Mouse (Mus musculus) layer of hippocampus, adult 2 months (tissue): ENCODE measurements around the gene Chordc1. TPM values are rescaled to one million over a fixed set of nuclear protein-coding genes. Genes with fewer than 3 reads are reported as not detected.
"Not testable (repeated sequence)": the region's sequence is repeated elsewhere in the genome, so short reads cannot be mapped to it uniquely, and the experiment has no call there.

Experiments
- DNase-seq, 2 experiments: peaks; one replicate each; pipeline ENCODE4 v3.0.0; 2022; ENCODE audit warnings: low spot score in 2 of 2
- H3K27ac ChIP-seq: fragments of 200-600 bp; 2 replicates; pipeline ENCODE4 v1.8.1; 2022
- H3K4me3 ChIP-seq: fragments of 200-600 bp; 2 replicates; pipeline ENCODE4 v1.8.1; 2022; ENCODE audit warnings: mild to moderate bottlenecking
- CTCF ChIP-seq: fragments of 200-600 bp; conservative IDR thresholded peaks from 2 replicates; pipeline ENCODE4 v1.8.1; 2022; ENCODE audit warnings: antibody characterized with exemption, mild to moderate bottlenecking, moderate library complexity
- long read RNA-seq, 2 experiments: library from polyadenylated mRNA; stranded (forward); transcript quantifications; one replicate each; pipeline ENCODE4 v2.0.0; 2021; ENCODE audit warnings: borderline mapping rate in 2 of 2
- total RNA-seq, 2 experiments: library from RNA; stranded (reverse); gene quantifications; 2 replicates each; pipeline ENCODE4 v1.2.3; 2021

The Chordc1 gene
- 100 to 1,000 TPM; 104 to 109 TPM for total RNA-seq
- long read RNA-seq, experiment 1, full-length matches to known transcripts, result 60 of 74 reads
- long read RNA-seq, experiment 1, partial matches to known transcripts, result 1 of 74 reads
- long read RNA-seq, experiment 1, other reads (novel, unspliced or antisense), result 13 of 74 reads
- long read RNA-seq, experiment 2, full-length matches to known transcripts, result 79 of 109 reads
- long read RNA-seq, experiment 2, partial matches to known transcripts, result 5 of 109 reads
- long read RNA-seq, experiment 2, other reads (novel, unspliced or antisense), result 25 of 109 reads

DNA sequence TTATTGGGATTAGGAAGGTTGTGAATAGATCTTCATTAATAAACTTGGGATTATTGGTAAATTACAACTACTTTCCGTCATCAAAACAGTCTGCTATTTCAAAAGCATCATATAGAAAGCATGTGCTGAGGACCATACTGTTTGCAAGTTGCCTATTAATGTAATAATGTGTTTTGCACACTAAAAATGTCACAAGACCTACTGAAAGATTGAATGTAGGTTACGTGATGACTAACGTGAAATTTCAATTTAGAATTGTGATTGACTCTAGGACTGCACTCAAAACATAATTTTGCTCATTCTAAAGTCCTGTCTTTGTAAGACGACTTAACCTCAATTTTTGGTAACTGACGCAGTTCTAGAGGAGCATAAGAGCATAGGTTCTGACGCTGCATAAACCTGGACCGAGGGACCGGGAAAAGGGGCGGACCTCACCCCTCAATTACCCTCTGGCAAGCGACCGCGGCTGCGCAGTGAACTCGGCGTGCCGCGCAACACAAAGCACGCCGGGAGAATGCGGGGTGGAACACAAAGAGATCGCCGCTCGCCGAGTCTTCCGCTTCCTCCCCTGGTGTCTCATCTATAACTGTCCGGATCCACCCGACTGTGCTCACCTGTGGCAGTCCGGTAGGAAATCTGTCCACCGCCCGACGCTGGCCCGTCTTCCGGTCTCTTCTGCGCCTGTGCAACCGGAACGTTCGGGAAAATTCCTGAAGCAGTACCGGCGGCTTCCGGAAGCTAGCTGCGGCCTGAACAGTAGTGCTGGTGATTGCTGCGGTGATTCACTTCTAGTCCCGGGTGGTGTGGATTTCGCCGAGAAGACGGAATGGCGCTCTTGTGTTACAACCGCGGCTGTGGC, at the start of gene Chordc1:
Gene Chordc1 (plus strand): TSS at position 555 of the 859 bp plus-strand sequence.
- H3K4me3 ChIP-seq, result peak within 1 kb of the TSS; percentile 81
- DNase-seq, result peak; percentile 96
- H3K27ac ChIP-seq, result peak within 1 kb of the TSS; percentile 98
- peak; percentile 67 for TF ChIP-seq CTCF

- no peak overlapping the region for H3K4me3 ChIP-seq
- no peak for TF ChIP-seq CTCF
- no peak overlapping the region for H3K27ac ChIP-seq
- DNase-seq, result no peak
Observed at GRCm38 (mm10) chr9:18275901-18276300, 16.0 kb upstream of the Chordc1 start.

DNA sequence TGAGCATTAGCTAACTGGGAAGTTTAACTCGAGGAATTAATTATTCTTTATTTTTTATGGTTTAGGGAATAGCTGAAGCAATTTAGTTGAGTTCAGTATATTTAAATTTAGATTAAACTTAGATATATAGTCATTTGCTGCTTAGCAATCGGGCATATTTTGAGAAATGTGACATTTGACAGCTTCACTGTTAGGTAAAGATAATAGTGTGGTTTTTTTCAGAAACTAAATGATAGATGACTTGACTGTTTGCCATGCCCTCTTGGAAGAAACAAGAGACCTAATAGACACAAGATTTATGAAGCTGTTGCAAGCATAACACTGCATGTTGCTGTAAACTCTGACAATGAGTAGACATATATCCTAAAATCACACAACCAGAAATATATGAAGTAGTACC, 15.1 kb upstream of the Chordc1 start:
- no peak for DNase-seq
- no peak overlapping the region for H3K4me3 ChIP-seq
- no peak for TF ChIP-seq CTCF
- H3K27ac ChIP-seq, result no peak overlapping the region

- DNase-seq, result peak in 1 of 2 experiments; percentile 26
- Histone ChIP-seq H3K4me3 (no peak overlapping the region), H3K27ac (no peak overlapping the region)
- peak; percentile 79 for TF ChIP-seq CTCF
Observed at GRCm38 (mm10) chr9:18277497-18277896, 14.4 kb upstream of the Chordc1 start.

DNA sequence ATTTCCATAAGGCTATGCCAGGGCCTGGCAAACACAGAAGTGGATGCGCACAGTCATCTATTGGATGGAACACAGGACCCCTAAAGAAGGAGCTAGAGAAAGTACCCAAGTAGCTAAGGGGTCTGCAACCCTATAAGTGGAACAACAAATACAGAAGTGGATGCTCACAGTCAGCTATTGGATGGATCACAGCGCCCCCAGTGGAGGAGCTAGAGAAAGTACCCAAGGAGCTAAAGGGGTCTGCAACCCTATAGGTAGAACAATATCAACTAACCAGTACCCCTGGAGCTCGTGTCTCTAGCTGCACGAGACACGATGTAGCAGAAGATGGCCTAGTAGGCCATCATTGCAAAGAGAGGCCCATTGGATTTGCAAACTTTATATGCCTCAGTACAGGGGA, 13.2 kb upstream of the Chordc1 start:
- not testable (repeated sequence) for H3K4me3 ChIP-seq, DNase-seq, H3K27ac ChIP-seq
- peak; percentile 78 for TF ChIP-seq CTCF

DNA sequence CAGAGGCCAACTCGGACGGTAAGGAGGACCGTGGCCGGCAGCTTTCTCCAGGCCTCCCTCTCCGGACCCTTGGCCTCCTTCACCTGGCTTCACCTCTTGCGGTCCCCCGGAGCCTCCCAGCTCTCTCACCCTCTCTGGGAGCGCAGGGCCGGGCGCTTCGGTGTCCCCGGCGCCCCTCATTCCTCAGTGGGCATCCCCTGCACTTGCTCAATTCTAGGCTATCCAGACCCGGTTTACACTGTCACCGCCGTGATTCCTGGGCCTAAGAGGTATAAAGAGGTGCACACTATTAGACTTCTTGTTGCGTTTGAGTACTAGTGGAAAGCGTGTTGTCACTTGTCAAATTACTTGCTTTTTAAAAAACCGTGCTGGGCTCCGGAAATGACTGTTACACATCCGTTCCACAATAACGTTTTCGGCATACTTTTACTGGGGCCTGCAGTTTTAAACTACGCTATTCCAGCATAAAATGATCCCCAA, 558 bp downstream of the Chordc1 start:
- Histone ChIP-seq H3K4me3 (peak overlapping the region; percentile 81), H3K27ac (peak overlapping the region; percentile 98)
- 0 out of 2 replicates have a peak, but pooled peaks have one; percentile 7 for TF ChIP-seq CTCF
- DNase-seq, result no peak

DNA sequence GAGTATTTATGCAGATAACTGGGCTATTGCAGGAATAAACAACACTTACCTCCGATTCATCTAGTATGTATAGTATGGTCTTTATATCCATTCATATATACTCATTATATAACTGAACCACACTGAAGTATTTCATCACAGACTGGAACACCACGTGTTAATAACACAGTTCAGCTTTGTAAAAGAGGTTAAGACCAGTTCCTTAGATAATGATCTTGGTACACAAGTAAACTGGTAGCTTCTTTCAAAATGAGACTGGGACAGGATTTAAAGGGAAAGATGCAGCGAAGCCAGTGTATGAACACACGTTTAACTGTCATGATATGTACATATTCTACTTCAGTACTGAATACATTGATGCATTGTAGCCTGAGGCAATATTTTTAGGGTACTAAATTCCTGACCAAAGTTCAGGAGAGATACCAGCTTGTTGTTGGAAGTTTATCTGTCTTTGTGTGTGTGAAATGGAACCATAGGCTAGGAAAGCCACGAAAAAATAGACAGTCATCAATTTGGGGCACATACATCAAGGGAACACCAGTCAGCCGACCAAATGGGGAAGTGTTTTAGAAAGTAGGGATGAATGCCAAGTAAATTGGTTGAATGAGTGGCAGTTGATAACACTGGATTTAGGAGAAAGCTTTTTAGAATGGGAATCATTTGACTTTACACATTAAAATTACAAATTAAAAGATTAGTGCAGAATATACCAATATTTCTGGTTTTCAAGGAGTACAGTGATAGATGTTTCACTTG, 1.3 kb downstream of the Chordc1 start:
- peak overlapping the region; percentile 98 for H3K27ac ChIP-seq
- DNase-seq, result no peak
- no peak for TF ChIP-seq CTCF
- peak overlapping the region; percentile 81 for H3K4me3 ChIP-seq

GRCm38 (mm10) chr9:18298301-18298700, 6.4 kb downstream of the Chordc1 start:
- Histone ChIP-seq H3K27ac (no peak overlapping the region), H3K4me3 (no peak overlapping the region)
- DNase-seq, result no peak
- TF ChIP-seq CTCF, result no peak

- DNase-seq, result no peak
- Histone ChIP-seq H3K4me3 (no peak overlapping the region), H3K27ac (no peak overlapping the region)
- no peak for TF ChIP-seq CTCF
Observed at GRCm38 (mm10) chr9:18319990-18320389, 28.1 kb downstream of the Chordc1 start.

Other genes with a start within 250 kb of the Chordc1 start
- gene Naalad2, start 110.9 kb downstream of the Chordc1 start, total RNA-seq, result 1 to 10 TPM in 1 of 2 experiments, under 1 TPM in 1; 0.49 to 1.6 TPM
- not detected for gene Ubtfl1, start 112.3 kb downstream of the Chordc1 start, total RNA-seq
- gene Mbd3l2, start 138.5 kb downstream of the Chordc1 start, total RNA-seq, result not detected
- 1 to 10 TPM; 2.1 to 2.9 TPM for gene Zfp558, start 186.1 kb downstream of the Chordc1 start, total RNA-seq
- not detected for gene Mbd3l1, start 186.2 kb downstream of the Chordc1 start, total RNA-seq